Mouse (Mus musculus) heart, embryonic 16.5 days (tissue): ENCODE data around the gene Kirrel3. TPM values are rescaled to one million over a fixed set of nuclear protein-coding genes. Genes with fewer than 3 reads are reported as not detected.
A peak's percentile ranks its signal among the peaks of the same experiment; 100 is the strongest.

Experiments used
- ATAC-seq: fragments of 200-750 bp; cut with Nextera tagmentation; replicated peaks from 2 replicates; pipeline ENCODE4 v1.8.0; 2017; ENCODE audit warnings: moderate number of reproducible peaks; ENCODE audit not compliant: insufficient read depth, low FRiP score; ENCODE audit errors: extremely low read depth
- H3K27ac ChIP-seq: fragments of 300-500 bp; sonication (generic); 2 replicates; pipeline ENCODE4 v1.5.1; 2014; ENCODE audit warnings: mild to moderate bottlenecking, low read length, control low read depth, moderate library complexity
- H3K27me3 ChIP-seq: fragments of 300-500 bp; sonication (generic); 2 replicates; pipeline ENCODE4 v1.6.1; 2014; ENCODE audit warnings: low read length, mixed read lengths; ENCODE audit not compliant: control insufficient read depth, insufficient read depth
- H3K36me3 ChIP-seq: fragments of 300-500 bp; sonication (generic); 2 replicates; pipeline ENCODE4 v1.6.1; 2014; ENCODE audit not compliant: control insufficient read depth, insufficient read depth
- H3K4me1 ChIP-seq: fragments of 300-500 bp; sonication (generic); 2 replicates; pipeline ENCODE4 v1.6.1; 2014; ENCODE audit warnings: low read length, mixed read lengths; ENCODE audit not compliant: control insufficient read depth, insufficient read depth
- H3K4me2 ChIP-seq: fragments of 300-500 bp; sonication (generic); 2 replicates; pipeline ENCODE4 v1.6.1; 2014; ENCODE audit warnings: low read depth, mild to moderate bottlenecking, control low read depth, low read length
- H3K4me3 ChIP-seq: fragments of 300-500 bp; sonication (generic); 2 replicates; pipeline ENCODE4 v1.5.1; 2014; ENCODE audit warnings: mild to moderate bottlenecking, control low read depth, low read length
- H3K9ac ChIP-seq: fragments of 300-500 bp; sonication (generic); 2 replicates; pipeline ENCODE4 v1.6.1; 2014; ENCODE audit warnings: low read length, control low read depth
- H3K9me3 ChIP-seq: fragments of 300-500 bp; sonication (generic); replicated peaks from 2 replicates; pipeline ENCODE4 v1.6.1; 2016; ENCODE audit warnings: low read length; ENCODE audit not compliant: control insufficient read depth
- WGBS: fragments of 180-500 bp; shearing (Covaris S2); extraction: QIAGEN DNeasy Blood & Tissue Kit; methylation state at CpG from one replicate; pipeline ENCODE4 v1.1.7; 2014; 5-methylcytosine and 5-hydroxymethylcytosine counted together
- polyA plus RNA-seq: library from polyadenylated mRNA; unstranded; fragments of >200 nt; fragmentation: Nextera tagmentation; extraction: Ambion mirVana; gene quantifications from 2 replicates; pipeline ENCODE4 v1.2.1, GENCODE M21; 2015

The Kirrel3 gene
- polyA plus RNA-seq, 1 experiment from 2014 or later = 1.6 TPM

GRCm38 (mm10) chr9:34770951-34771350 is 285.3 kb downstream of the Kirrel3 start:
- Histone ChIP-seq H3K9me3 (peaks cover 10% of the 10 kb centered on the region), H3K4me2 (no peak overlapping the region), H3K4me3 (no peak overlapping the region), H3K36me3 (no peaks in the 10 kb centered on the region), H3K27me3 (no peaks in the 10 kb centered on the region), H3K9ac (no peak overlapping the region), H3K27ac (no peak overlapping the region), H3K4me1 (no peaks in the 10 kb centered on the region)
- 81% methylated on average over 4 of the region's 4 CpGs for WGBS
- no peak for ATAC-seq

- Histone ChIP-seq H3K4me2 (no peak overlapping the region), H3K27me3 (no peaks in the 10 kb centered on the region), H3K4me1 (no peaks in the 10 kb centered on the region), H3K4me3 (no peak overlapping the region), H3K9ac (no peak overlapping the region), H3K27ac (no peak overlapping the region), H3K36me3 (no peaks in the 10 kb centered on the region), H3K9me3 (peaks cover 10% of the 10 kb centered on the region)
- no peak for ATAC-seq
Measured at GRCm38 (mm10) chr9:34771401-34771800, 285.7 kb downstream of the Kirrel3 start.

- no peaks in the 10 kb centered on the region for H3K4me1 ChIP-seq
- H3K4me3 ChIP-seq = no peak overlapping the region
- H3K27me3 ChIP-seq = no peaks in the 10 kb centered on the region
- no peak overlapping the region for H3K27ac ChIP-seq
- H3K4me2 ChIP-seq = no peak overlapping the region
- H3K36me3 ChIP-seq = no peaks in the 10 kb centered on the region
- peaks cover 10% of the 10 kb centered on the region for H3K9me3 ChIP-seq
- H3K9ac ChIP-seq = no peak overlapping the region
- WGBS = 84% methylated on average over 9 of the region's 9 CpGs
- ATAC-seq = no peak
Measured at GRCm38 (mm10) chr9:34772022-34772437, 286.3 kb downstream of the Kirrel3 start.

- no peak overlapping the region for H3K27ac ChIP-seq
- H3K4me1 ChIP-seq = 0 out of 2 replicates have a peak, but pooled peaks cover 2% of the 10 kb centered on the region
- no peak overlapping the region for H3K9ac ChIP-seq
- H3K36me3 ChIP-seq = no peaks in the 10 kb centered on the region
- H3K27me3 ChIP-seq = no peaks in the 10 kb centered on the region
- H3K4me3 ChIP-seq = no peak overlapping the region
- H3K4me2 ChIP-seq = no peak overlapping the region
- 70% methylated on average over 3 of the region's 3 CpGs for WGBS
- H3K9me3 ChIP-seq = no peaks in the 10 kb centered on the region
- no peak for ATAC-seq
Measured at GRCm38 (mm10) chr9:34781356-34781755, 295.7 kb downstream of the Kirrel3 start.

- H3K27me3 ChIP-seq = no peaks in the 10 kb centered on the region
- no peak; the same call in 1 of the 2 replicates for ATAC-seq
- no peak overlapping the region for H3K4me2 ChIP-seq
- H3K36me3 ChIP-seq = no peaks in the 10 kb centered on the region
- H3K4me3 ChIP-seq = no peak overlapping the region
- WGBS = 39% methylated on average over 3 of the region's 3 CpGs
- no peaks in the 10 kb centered on the region for H3K9me3 ChIP-seq
- H3K27ac ChIP-seq = no peak overlapping the region
- no peak overlapping the region for H3K9ac ChIP-seq
- H3K4me1 ChIP-seq = 0 out of 2 replicates have a peak, but pooled peaks cover 2% of the 10 kb centered on the region
Measured at GRCm38 (mm10) chr9:34787915-34788314, 302.2 kb downstream of the Kirrel3 start.

- H3K9ac ChIP-seq = no peak overlapping the region
- H3K27ac ChIP-seq = no peak overlapping the region
- H3K4me2 ChIP-seq = no peak overlapping the region
- ATAC-seq = no peak
- no peaks in the 10 kb centered on the region for H3K27me3 ChIP-seq
- 57% methylated on average over 4 of the region's 4 CpGs for WGBS
- no peak overlapping the region for H3K4me3 ChIP-seq
- no peaks in the 10 kb centered on the region for H3K9me3 ChIP-seq
- H3K36me3 ChIP-seq = no peaks in the 10 kb centered on the region
- H3K4me1 ChIP-seq = no peaks in the 10 kb centered on the region
Measured at GRCm38 (mm10) chr9:34795226-34795625, 309.5 kb downstream of the Kirrel3 start.

GRCm38 (mm10) chr9:34797688-34798339 is 312.1 kb downstream of the Kirrel3 start:
- H3K9me3 ChIP-seq = no peaks in the 10 kb centered on the region
- no peak overlapping the region for H3K9ac ChIP-seq
- no peak overlapping the region for H3K4me3 ChIP-seq
- H3K4me2 ChIP-seq = no peak overlapping the region
- H3K36me3 ChIP-seq = no peaks in the 10 kb centered on the region
- no peaks in the 10 kb centered on the region for H3K27me3 ChIP-seq
- 48% methylated on average over 6 of the region's 6 CpGs for WGBS
- ATAC-seq = peak; percentile 28; the same call in 1 of the 2 replicates
- no peak overlapping the region for H3K27ac ChIP-seq
- no peaks in the 10 kb centered on the region for H3K4me1 ChIP-seq

- H3K36me3 ChIP-seq = no peaks in the 10 kb centered on the region
- no peaks in the 10 kb centered on the region for H3K27me3 ChIP-seq
- no peaks in the 10 kb centered on the region for H3K9me3 ChIP-seq
- H3K27ac ChIP-seq = no peak overlapping the region
- no peak for ATAC-seq
- H3K9ac ChIP-seq = no peak overlapping the region
- no peak overlapping the region for H3K4me3 ChIP-seq
- WGBS = 78% methylated on average over 6 of the region's 6 CpGs
- H3K4me1 ChIP-seq = no peaks in the 10 kb centered on the region
- H3K4me2 ChIP-seq = no peak overlapping the region
Measured at GRCm38 (mm10) chr9:34801662-34802061, 316.0 kb downstream of the Kirrel3 start.

- Histone ChIP-seq H3K4me3 (no peak overlapping the region), H3K36me3 (no peaks in the 10 kb centered on the region), H3K4me1 (no peaks in the 10 kb centered on the region), H3K9ac (no peak overlapping the region), H3K4me2 (no peak overlapping the region), H3K27ac (no peak overlapping the region), H3K9me3 (no peaks in the 10 kb centered on the region), H3K27me3 (no peaks in the 10 kb centered on the region)
- ATAC-seq = no peak
- WGBS = 80% methylated on average over 3 of the region's 3 CpGs
Measured at GRCm38 (mm10) chr9:34806854-34807253, 321.2 kb downstream of the Kirrel3 start.
